In genomic region chr1:180812463-180813408, GRCm38 (mm10) we compare ENCODE assay signal across 8 mouse cellular contexts. TPM values are rescaled to one million over a fixed set of nuclear protein-coding genes. Genes with fewer than 3 reads are reported as not detected.
DNase-seq lines count a peak whose midpoint lies in the region; ATAC-seq and TF ChIP-seq lines count a peak whose summit lies in the region.

No protein-coding gene starts in this region.

- peak; percentile 29; the same call in 1 of the 2 replicates for TF ChIP-seq POLR2A in bone marrow, adult 2 months (IDR thresholded peaks at IDR 0.05; ENCODE audit: borderline replicate concordance, control insufficient read depth, low read depth, low read length)

- no peak for TF ChIP-seq CTCF in bone marrow, adult 2 months (IDR thresholded peaks at IDR 0.05; ENCODE audit: control insufficient read depth, insufficient read depth, low read length)

- peak; percentile 15; the same call in 1 of the 2 replicates for ATAC-seq in erythroblast, adult 5-6 weeks (replicated peaks; ENCODE audit: low FRiP score, poor library complexity, severe bottlenecking)
- 0 out of 2 replicates have a peak, but pooled peaks have one; percentile 0 for ATAC-seq in heart, embryonic 13.5 days (ENCODE audit: extremely low read depth, insufficient number of reproducible peaks, low FRiP score, low TSS enrichment)
- ATAC-seq in kidney, embryonic 16.5 days (ENCODE audit: low FRiP score, low TSS enrichment) = peak; percentile 20
- peak; percentile 51 for ATAC-seq in midbrain, embryonic 16.5 days

- no peaks in the 10 kb centered on the region for H3K27me3 ChIP-seq in heart, embryonic 13.5 days (replicated peaks)
- H3K27me3 ChIP-seq in kidney, embryonic 16.5 days (ENCODE audit: insufficient read depth, low read length) = no peaks in the 10 kb centered on the region
- H3K27me3 ChIP-seq in midbrain, embryonic 16.5 days (ENCODE audit: control insufficient read depth, insufficient read depth, low read depth, low read length) = no peaks in the 10 kb centered on the region

- peak overlapping the region; percentile 100 for H3K9ac ChIP-seq in heart, embryonic 13.5 days
- peak overlapping the region; percentile 98 for H3K9ac ChIP-seq in kidney, embryonic 16.5 days (replicated peaks; ENCODE audit: low read length)
- H3K9ac ChIP-seq in midbrain, embryonic 16.5 days (ENCODE audit: low read depth, low read length) = peak overlapping the region; percentile 99

- H3K27ac ChIP-seq in bone marrow, adult 2 months (ENCODE audit: control insufficient read depth, insufficient read depth, low read depth, low read length, poor library complexity) = peak overlapping the region; percentile 100
- peak overlapping the region; percentile 100 for H3K27ac ChIP-seq in heart, embryonic 13.5 days (replicated peaks)
- peak overlapping the region; percentile 99 for H3K27ac ChIP-seq in kidney, embryonic 16.5 days (ENCODE audit: low read length)
- peak overlapping the region; percentile 100 for H3K27ac ChIP-seq in midbrain, embryonic 16.5 days (ENCODE audit: low read length)

- H3K9me3 ChIP-seq in heart, embryonic 13.5 days = no peaks in the 10 kb centered on the region
- H3K9me3 ChIP-seq in kidney, embryonic 16.5 days (ENCODE audit: low read length) = no peaks in the 10 kb centered on the region
- H3K9me3 ChIP-seq in midbrain, embryonic 16.5 days (replicated peaks; ENCODE audit: control insufficient read depth, low read length, poor library complexity, severe bottlenecking) = no peaks in the 10 kb centered on the region

- H3K36me3 ChIP-seq in heart, embryonic 13.5 days = peaks cover 32% of the 10 kb centered on the region
- peaks cover 25% of the 10 kb centered on the region for H3K36me3 ChIP-seq in kidney, embryonic 16.5 days (ENCODE audit: insufficient read depth, low read length)
- peaks cover 10% of the 10 kb centered on the region for H3K36me3 ChIP-seq in midbrain, embryonic 16.5 days (ENCODE audit: control insufficient read depth, insufficient read depth, low read length)

- H3K4me1 ChIP-seq in bone marrow, adult 2 months (ENCODE audit: control insufficient read depth, insufficient read depth, low read length) = peaks cover 4% of the 10 kb centered on the region
- H3K4me1 ChIP-seq in heart, embryonic 13.5 days = peaks cover 46% of the 10 kb centered on the region
- peaks cover 25% of the 10 kb centered on the region for H3K4me1 ChIP-seq in kidney, embryonic 16.5 days (ENCODE audit: insufficient read depth, low read length)
- peaks cover 42% of the 10 kb centered on the region for H3K4me1 ChIP-seq in midbrain, embryonic 16.5 days (ENCODE audit: control insufficient read depth, insufficient read depth, low read length)

- H3K4me2 ChIP-seq in heart, embryonic 13.5 days = peak overlapping the region; percentile 65
- peak overlapping the region; percentile 57 for H3K4me2 ChIP-seq in kidney, embryonic 16.5 days (replicated peaks; ENCODE audit: low read depth, low read length)
- H3K4me2 ChIP-seq in midbrain, embryonic 16.5 days (ENCODE audit: low read length) = peak overlapping the region; percentile 59

- under 1% methylated on average over 71 of the region's 71 CpGs for WGBS in bone marrow, adult 2 months
- WGBS in heart, embryonic 13.5 days = under 1% methylated on average over 71 of the region's 71 CpGs
- WGBS in kidney, embryonic 16.5 days = under 1% methylated on average over 71 of the region's 71 CpGs
- under 1% methylated on average over 71 of the region's 71 CpGs for WGBS in midbrain, embryonic 16.5 days

- DNase-seq in B cell, adult 2 months = peak; percentile 65 to 73
- DNase-seq in liver = peak; percentile 74
- peak; percentile 47 to 55 for DNase-seq in spleen, postnatal 36 days (ENCODE audit: low spot score in 2 of 2)

- peak overlapping the region; percentile 99 for H3K4me3 ChIP-seq in bone marrow, adult 2 months (replicated peaks; ENCODE audit: control insufficient read depth, low read depth, low read length)
- H3K4me3 ChIP-seq in heart, embryonic 13.5 days = peak overlapping the region; percentile 100
- H3K4me3 ChIP-seq in kidney, embryonic 16.5 days (ENCODE audit: low read length) = peak overlapping the region; percentile 95
- H3K4me3 ChIP-seq in midbrain, embryonic 16.5 days (ENCODE audit: low read depth, low read length) = peak overlapping the region; percentile 99

RNA-seq across cellular contexts. Expression of gene H3f3a, which starts 1.0 kb away (rescaled TPM):
- 682 and 801 TPM in 2 replicates for polyA plus RNA-seq in bone marrow, adult 2 months (2011; ENCODE audit: insufficient read depth, insufficient read length, low replicate concordance, missing spikeins)
- 966 and 1,002 TPM in 2 replicates for total RNA-seq in erythroblast, adult 5-6 weeks (2015; ENCODE audit: low replicate concordance)
- 1,471 and 1,473 TPM in 2 replicates for total RNA-seq in erythroblast, adult 5-6 weeks (2017; ENCODE audit: low replicate concordance)
- polyA plus RNA-seq in heart, embryonic 13.5 days (2015; fragmentation: Nextera tagmentation; extraction: Ambion mirVana) = 1,623 and 1,726 TPM in 2 replicates
- 2,516 and 2,589 TPM in 2 replicates for polyA plus RNA-seq in kidney, embryonic 16.5 days (2015; fragmentation: Nextera tagmentation; extraction: Ambion mirVana)
- 2,888 and 3,200 TPM in 2 replicates for polyA plus RNA-seq in midbrain, embryonic 16.5 days (2015; fragmentation: Nextera tagmentation; extraction: Ambion mirVana)

RNA-seq across cellular contexts. Expression of gene Sde2, which starts 38.2 kb away (rescaled TPM):
- polyA plus RNA-seq in bone marrow, adult 2 months (2011; ENCODE audit: insufficient read depth, insufficient read length, low replicate concordance, missing spikeins) = 13.9 and 24.7 TPM in 2 replicates
- total RNA-seq in erythroblast, adult 5-6 weeks (2015; ENCODE audit: low replicate concordance) = 17.3 and 29.4 TPM in 2 replicates
- 34.7 and 53.5 TPM in 2 replicates for total RNA-seq in erythroblast, adult 5-6 weeks (2017; ENCODE audit: low replicate concordance)
- polyA plus RNA-seq in heart, embryonic 13.5 days (2015; fragmentation: Nextera tagmentation; extraction: Ambion mirVana) = 22.0 and 23.9 TPM in 2 replicates
- polyA plus RNA-seq in kidney, embryonic 16.5 days (2015; fragmentation: Nextera tagmentation; extraction: Ambion mirVana) = 41.4 and 42.8 TPM in 2 replicates
- 32.1 and 32.9 TPM in 2 replicates for polyA plus RNA-seq in midbrain, embryonic 16.5 days (2015; fragmentation: Nextera tagmentation; extraction: Ambion mirVana)

Comparison
In these comparisons a context has a peak if more than half of its experiments do, and no peak if none do; other contexts are left out.
1. Peak in every context shown above with its lines: DNase-seq, ATAC-seq, H3K4me3 ChIP-seq and H3K27ac ChIP-seq.
2. ATAC-seq: peak in every context shown above with its lines; median percentile 51 in midbrain, embryonic 16.5 days; 20 in kidney, embryonic 16.5 days; 15 in erythroblast, adult 5-6 weeks; 0 in heart, embryonic 13.5 days.